ENCODE assay signal across 28 mouse cellular contexts in the genomic region with DNA sequence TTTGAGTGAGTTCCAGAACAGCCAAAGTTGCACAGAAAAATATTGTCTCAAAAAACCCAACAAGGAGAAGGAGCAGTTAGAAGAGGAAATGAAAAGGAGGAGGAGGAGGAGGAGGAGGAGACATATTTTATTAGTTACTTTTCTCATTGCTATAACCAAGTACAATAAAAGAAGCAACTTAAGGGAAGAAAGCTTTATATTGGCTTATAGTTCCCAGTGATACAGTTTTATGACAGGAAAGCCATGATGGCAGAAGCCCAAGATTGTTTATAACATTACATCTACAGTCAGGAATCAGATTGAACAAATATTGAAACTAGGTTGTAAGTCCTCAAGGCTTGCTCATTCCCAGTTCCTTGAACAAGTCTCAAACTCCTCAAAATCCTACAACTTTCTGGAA.
"Had no signal": no experiment of that assay in that cellular context is flagged by ENCODE, and none has a peak within 500 bp of the region (broad histone marks: within the 10 kb centered on the region; RNA-seq: fewer than 3 reads in every experiment).

No protein-coding gene starts in this region.

- ATAC-seq: forebrain, embryonic 13.5 days; forebrain, embryonic 14.5 days; forebrain, embryonic 15.5 days; forebrain, embryonic 16.5 days; forebrain, postnatal 0 days had no signal

- H3K27ac ChIP-seq: embryonic facial prominence, embryonic 10.5 days; embryonic facial prominence, embryonic 12.5 days; embryonic facial prominence, embryonic 13.5 days; embryonic facial prominence, embryonic 15.5 days; forebrain, embryonic 10.5 days; forebrain, embryonic 12.5 days; forebrain, embryonic 13.5 days; forebrain, embryonic 15.5 days; gastrocnemius, adult 2 months had no signal

- H3K9me3 ChIP-seq: embryonic facial prominence, embryonic 10.5 days; embryonic facial prominence, embryonic 12.5 days; embryonic facial prominence, embryonic 13.5 days; embryonic facial prominence, embryonic 15.5 days; forebrain, embryonic 10.5 days; forebrain, embryonic 12.5 days; forebrain, embryonic 13.5 days; forebrain, embryonic 15.5 days had no signal

- DNase-seq: cerebellum, adult 18-20 months; cerebellum, adult 2 months; cerebellum, adult 8-10 months; cerebellum, adult 9-10 months; cerebellum, adult 9-11 months; cerebellum, postnatal 10 days; cerebellum, postnatal 14 days; cerebellum, postnatal 25 days; cerebellum, postnatal 36 days; embryo, embryonic 11 days; forebrain, postnatal 0 days; gastrocnemius, adult 2 months; gastrocnemius, postnatal 10 days; gastrocnemius, postnatal 14 days; gastrocnemius, postnatal 25 days; gastrocnemius, postnatal 36 days; heart, adult 11 months had no signal

- H3K4me3 ChIP-seq: embryonic facial prominence, embryonic 10.5 days; embryonic facial prominence, embryonic 12.5 days; embryonic facial prominence, embryonic 13.5 days; embryonic facial prominence, embryonic 15.5 days; erythroblast, embryonic 14.5 days; forebrain, embryonic 10.5 days; forebrain, embryonic 12.5 days; forebrain, embryonic 13.5 days; forebrain, embryonic 15.5 days; gastrocnemius, adult 2 months had no signal

- H3K4me2 ChIP-seq: embryonic facial prominence, embryonic 12.5 days; embryonic facial prominence, embryonic 13.5 days; embryonic facial prominence, embryonic 15.5 days; forebrain, embryonic 12.5 days; forebrain, embryonic 13.5 days; forebrain, embryonic 15.5 days had no signal

- H3K36me3 ChIP-seq: embryonic facial prominence, embryonic 10.5 days; embryonic facial prominence, embryonic 12.5 days; embryonic facial prominence, embryonic 13.5 days; embryonic facial prominence, embryonic 15.5 days; forebrain, embryonic 10.5 days; forebrain, embryonic 12.5 days; forebrain, embryonic 15.5 days had no signal

- H3K27me3 ChIP-seq: embryonic facial prominence, embryonic 12.5 days; embryonic facial prominence, embryonic 13.5 days; embryonic facial prominence, embryonic 15.5 days; forebrain, embryonic 12.5 days; forebrain, embryonic 13.5 days; forebrain, embryonic 15.5 days had no signal

- H3K4me1 ChIP-seq: embryonic facial prominence, embryonic 10.5 days; embryonic facial prominence, embryonic 12.5 days; embryonic facial prominence, embryonic 13.5 days; embryonic facial prominence, embryonic 15.5 days; forebrain, embryonic 10.5 days; forebrain, embryonic 12.5 days; forebrain, embryonic 13.5 days; forebrain, embryonic 15.5 days had no signal

- H3K9ac ChIP-seq: embryonic facial prominence, embryonic 12.5 days; embryonic facial prominence, embryonic 13.5 days; embryonic facial prominence, embryonic 15.5 days; forebrain, embryonic 12.5 days; forebrain, embryonic 13.5 days; forebrain, embryonic 15.5 days; forebrain, postnatal 0 days had no signal
